Mouse (Mus musculus): Measurements from ENCODE around the gene Bcam. TPM values are rescaled to one million over a fixed set of nuclear protein-coding genes. Genes with fewer than 3 reads are reported as not detected.
A peak's percentile ranks its signal among the peaks of the same experiment; 100 is the strongest.

Gene Bcam
- polyA plus RNA-seq, 1 experiment: 20.3 TPM

DNA sequence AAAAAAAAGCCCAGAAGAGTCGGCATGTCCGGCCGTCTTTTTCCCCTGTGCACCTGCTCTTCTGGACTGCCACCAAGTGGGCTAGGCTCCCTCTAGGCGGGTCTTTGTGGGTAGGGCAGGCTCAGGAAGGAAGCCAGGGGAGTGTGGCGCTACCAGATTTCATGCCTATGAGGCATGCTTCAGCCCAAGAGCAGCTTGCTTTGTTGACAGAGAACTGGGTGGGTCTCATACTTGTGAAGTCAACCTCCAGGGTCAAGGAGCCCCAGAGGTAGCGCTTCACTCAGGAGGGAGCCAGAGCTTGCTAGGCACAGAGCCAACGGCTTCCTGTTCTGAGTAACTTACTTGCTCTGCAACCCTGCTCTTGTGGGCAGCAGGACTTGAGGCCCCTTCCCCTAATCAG is 17.2 kb downstream of the Bcam start:
- H3K4me3 ChIP-seq (ENCODE audit: low read depth, low read length): no peak overlapping the region
- H3K27ac ChIP-seq (ENCODE audit: insufficient read depth, low read depth, low read length): no peak overlapping the region; the same call in 1 of the 2 replicates
- WGBS: 17% methylated on average over 7 of the region's 7 CpGs
- TF ChIP-seq CTCF (IDR thresholded peaks at IDR 0.05; ENCODE audit: extremely low read depth, insufficient read length, insufficient replicate concordance, low read depth, low read length) (no peak), POLR2A (IDR thresholded peaks at IDR 0.05; ENCODE audit: low read depth, low read length) (no peak)
- H3K36me3 ChIP-seq (ENCODE audit: control insufficient read depth, insufficient read depth, low read length): no peaks in the 10 kb centered on the region
- no peaks in the 10 kb centered on the region for H3K27me3 ChIP-seq (ENCODE audit: control insufficient read depth, insufficient read depth, low read length)
- H3K4me1 ChIP-seq (ENCODE audit: control insufficient read depth, insufficient read depth, insufficient read length, low read length): peaks cover 20% of the 10 kb centered on the region

DNA sequence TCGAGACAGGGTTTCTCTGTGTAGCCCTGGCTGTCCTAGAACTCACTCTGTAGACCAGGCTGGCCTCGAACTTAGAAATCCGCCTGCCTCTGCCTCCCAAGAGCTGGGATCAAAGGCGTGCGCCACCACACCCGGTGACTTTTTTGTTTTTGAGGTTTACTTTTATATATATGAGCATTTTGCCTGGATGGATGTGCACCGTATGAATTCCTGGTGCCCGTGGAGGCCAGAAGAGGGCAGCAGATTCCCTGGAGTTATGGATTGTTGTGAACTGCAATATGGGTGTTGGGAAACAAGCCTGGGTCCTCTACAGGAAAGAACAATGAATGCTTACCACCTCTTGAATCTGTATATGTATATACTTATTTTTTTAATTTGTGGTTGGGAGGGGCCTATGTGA is 18.2 kb downstream of the Bcam start:
- Histone ChIP-seq H3K4me3 (ENCODE audit: low read depth, low read length) (no peak overlapping the region), H3K4me1 (ENCODE audit: control insufficient read depth, insufficient read depth, insufficient read length, low read length) (peaks cover 14% of the 10 kb centered on the region), H3K27me3 (ENCODE audit: control insufficient read depth, insufficient read depth, low read length) (no peaks in the 10 kb centered on the region), H3K27ac (ENCODE audit: insufficient read depth, low read depth, low read length) (no peak overlapping the region), H3K36me3 (ENCODE audit: control insufficient read depth, insufficient read depth, low read length) (no peaks in the 10 kb centered on the region)
- TF ChIP-seq POLR2A (IDR thresholded peaks at IDR 0.05; ENCODE audit: low read depth, low read length) (no peak), CTCF (IDR thresholded peaks at IDR 0.05; ENCODE audit: extremely low read depth, insufficient read length, insufficient replicate concordance, low read depth, low read length) (peak; percentile 57; the same call in 1 of the 2 replicates)
- 81% methylated on average over 8 of the region's 8 CpGs for WGBS

DNA sequence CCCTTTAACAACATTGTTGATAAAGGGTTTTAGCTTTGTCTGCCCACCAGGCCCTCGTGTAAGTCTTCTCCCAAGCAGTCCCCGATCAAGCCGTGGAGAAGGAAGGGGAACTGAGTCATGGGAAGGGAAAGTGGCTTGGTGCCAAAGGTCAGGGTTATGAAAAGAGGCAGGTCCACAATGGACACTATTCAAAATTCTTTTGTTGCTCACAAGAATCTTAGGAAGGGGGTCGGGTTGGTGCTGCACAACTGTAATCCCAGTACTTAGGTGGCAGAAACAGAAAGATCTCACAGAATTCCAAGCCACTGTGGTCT is 19.8 kb downstream of the Bcam start:
- H3K27me3 ChIP-seq (ENCODE audit: control insufficient read depth, insufficient read depth, low read length): no peaks in the 10 kb centered on the region
- H3K4me3 ChIP-seq (ENCODE audit: low read depth, low read length): no peak overlapping the region
- H3K4me1 ChIP-seq (ENCODE audit: control insufficient read depth, insufficient read depth, insufficient read length, low read length): peaks cover 16% of the 10 kb centered on the region
- 14% methylated on average over 4 of the region's 4 CpGs for WGBS
- H3K36me3 ChIP-seq (ENCODE audit: control insufficient read depth, insufficient read depth, low read length): no peaks in the 10 kb centered on the region
- H3K27ac ChIP-seq (ENCODE audit: insufficient read depth, low read depth, low read length): no peak overlapping the region; the same call in 1 of the 2 replicates
- TF ChIP-seq POLR2A (IDR thresholded peaks at IDR 0.05; ENCODE audit: low read depth, low read length) (no peak), CTCF (IDR thresholded peaks at IDR 0.05; ENCODE audit: extremely low read depth, insufficient read length, insufficient replicate concordance, low read depth, low read length) (no peak)

DNA sequence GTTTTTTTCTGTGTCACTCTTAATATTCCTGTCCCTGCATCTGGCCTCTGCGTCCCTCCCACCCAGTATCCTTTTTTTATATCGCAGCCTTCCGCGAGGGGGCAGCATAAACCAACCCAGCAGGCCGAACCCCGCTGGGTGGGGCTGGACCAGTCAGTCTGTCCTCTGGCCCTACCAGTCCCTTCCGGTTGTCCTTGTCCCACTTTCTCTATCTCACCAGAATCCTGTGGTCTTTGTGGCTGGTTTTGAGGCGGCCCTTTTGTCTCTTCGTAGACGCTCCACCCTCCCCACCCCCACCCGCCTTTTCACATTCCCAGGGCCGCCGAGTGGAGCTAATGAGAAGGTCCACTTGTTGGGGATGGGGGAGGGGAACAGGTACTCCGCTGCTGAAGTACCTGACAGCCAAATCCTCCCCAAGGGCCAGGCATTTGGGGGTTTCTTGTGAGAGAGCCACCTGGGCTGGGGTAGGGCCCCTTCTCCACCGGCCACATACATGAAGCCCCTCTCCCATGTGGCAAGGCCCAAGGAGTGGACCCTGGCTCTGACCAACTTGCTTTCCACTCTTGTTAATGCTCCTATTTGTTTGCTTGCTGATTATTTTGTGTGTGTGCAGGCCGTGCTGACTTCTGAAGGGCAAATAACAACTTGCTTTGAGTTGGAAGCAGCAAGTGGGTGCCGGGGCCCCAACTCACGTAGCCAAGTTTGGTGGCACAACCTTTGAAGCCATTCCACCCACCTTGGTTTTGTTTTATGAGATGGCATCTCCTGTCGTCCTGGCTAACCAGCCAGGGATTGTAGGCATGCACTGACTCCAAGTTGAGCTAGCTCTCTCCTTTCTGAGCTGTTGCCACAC is 20.4 kb downstream of the Bcam start, which contains the start of gene Nectin2:
TSS of gene Nectin2 (minus strand) at position 267 of the 853 bp plus-strand sequence.
- Histone ChIP-seq H3K27me3 (ENCODE audit: control insufficient read depth, insufficient read depth, low read length) (no peaks in the 10 kb centered on the region), H3K36me3 (ENCODE audit: control insufficient read depth, insufficient read depth, low read length) (no peaks in the 10 kb centered on the region), H3K4me1 (ENCODE audit: control insufficient read depth, insufficient read depth, insufficient read length, low read length) (peaks cover 19% of the 10 kb centered on the region), H3K27ac (ENCODE audit: insufficient read depth, low read depth, low read length) (peak within 1 kb of the TSS; percentile 98), H3K4me3 (ENCODE audit: low read depth, low read length) (peak within 1 kb of the TSS; percentile 92)
- TF ChIP-seq POLR2A (IDR thresholded peaks at IDR 0.05; ENCODE audit: low read depth, low read length) (peak; percentile 59; the same call in 1 of the 2 replicates), CTCF (IDR thresholded peaks at IDR 0.05; ENCODE audit: extremely low read depth, insufficient read length, insufficient replicate concordance, low read depth, low read length) (peak; percentile 92)
- WGBS: 12% methylated on average over 19 of the region's 19 CpGs

DNA sequence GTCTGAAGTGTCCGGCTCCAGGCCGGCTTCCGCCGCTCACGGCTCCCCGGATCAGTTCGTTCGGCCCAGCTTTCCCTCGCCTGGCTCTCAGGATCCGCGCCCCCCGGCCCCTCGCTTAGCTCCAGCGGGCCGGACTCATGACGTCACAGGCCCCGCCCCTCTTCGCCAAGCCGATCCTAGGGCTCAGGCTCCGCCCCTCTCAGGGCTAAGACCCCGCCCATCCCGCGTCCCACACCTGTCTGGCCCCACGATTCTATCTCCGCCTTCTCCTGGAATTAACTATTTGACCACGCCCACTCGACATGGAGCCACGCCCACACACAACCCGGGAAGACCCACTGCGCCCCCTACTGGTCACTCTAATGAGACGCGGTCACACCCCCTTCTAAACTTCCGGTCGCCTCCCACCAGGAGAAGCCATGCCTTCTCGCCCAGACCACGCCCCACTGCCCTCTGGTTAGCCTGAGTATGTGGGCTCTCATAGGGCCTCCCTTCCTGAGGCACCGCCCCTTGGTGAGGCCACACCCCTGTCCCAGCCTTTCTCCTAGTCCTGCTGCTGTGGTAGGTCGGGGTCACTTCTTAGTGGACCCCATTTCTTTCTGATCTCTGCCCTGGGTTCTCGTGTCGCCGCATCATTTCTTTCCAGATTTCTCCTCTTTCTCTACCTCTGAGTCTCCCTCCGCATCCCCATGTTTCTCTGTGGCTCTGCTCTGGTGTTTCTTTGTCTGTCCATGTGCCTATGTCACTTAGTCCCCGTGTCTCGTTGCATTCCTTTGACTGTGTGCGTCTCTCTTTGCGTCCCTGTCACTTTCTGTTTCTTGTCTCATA is 21.2 kb downstream of the Bcam start:
- peaks cover 21% of the 10 kb centered on the region for H3K4me1 ChIP-seq (ENCODE audit: control insufficient read depth, insufficient read depth, insufficient read length, low read length)
- peak overlapping the region; percentile 92 for H3K4me3 ChIP-seq (ENCODE audit: low read depth, low read length)
- no peaks in the 10 kb centered on the region for H3K27me3 ChIP-seq (ENCODE audit: control insufficient read depth, insufficient read depth, low read length)
- WGBS: under 1% methylated on average over 46 of the region's 46 CpGs
- peak; percentile 85 for TF ChIP-seq CTCF (IDR thresholded peaks at IDR 0.05; ENCODE audit: extremely low read depth, insufficient read length, insufficient replicate concordance, low read depth, low read length)
- TF ChIP-seq POLR2A (IDR thresholded peaks at IDR 0.05; ENCODE audit: low read depth, low read length): no peak; the same call in 1 of the 2 replicates
- peak overlapping the region; percentile 98 for H3K27ac ChIP-seq (ENCODE audit: insufficient read depth, low read depth, low read length)
- H3K36me3 ChIP-seq (ENCODE audit: control insufficient read depth, insufficient read depth, low read length): no peaks in the 10 kb centered on the region

DNA sequence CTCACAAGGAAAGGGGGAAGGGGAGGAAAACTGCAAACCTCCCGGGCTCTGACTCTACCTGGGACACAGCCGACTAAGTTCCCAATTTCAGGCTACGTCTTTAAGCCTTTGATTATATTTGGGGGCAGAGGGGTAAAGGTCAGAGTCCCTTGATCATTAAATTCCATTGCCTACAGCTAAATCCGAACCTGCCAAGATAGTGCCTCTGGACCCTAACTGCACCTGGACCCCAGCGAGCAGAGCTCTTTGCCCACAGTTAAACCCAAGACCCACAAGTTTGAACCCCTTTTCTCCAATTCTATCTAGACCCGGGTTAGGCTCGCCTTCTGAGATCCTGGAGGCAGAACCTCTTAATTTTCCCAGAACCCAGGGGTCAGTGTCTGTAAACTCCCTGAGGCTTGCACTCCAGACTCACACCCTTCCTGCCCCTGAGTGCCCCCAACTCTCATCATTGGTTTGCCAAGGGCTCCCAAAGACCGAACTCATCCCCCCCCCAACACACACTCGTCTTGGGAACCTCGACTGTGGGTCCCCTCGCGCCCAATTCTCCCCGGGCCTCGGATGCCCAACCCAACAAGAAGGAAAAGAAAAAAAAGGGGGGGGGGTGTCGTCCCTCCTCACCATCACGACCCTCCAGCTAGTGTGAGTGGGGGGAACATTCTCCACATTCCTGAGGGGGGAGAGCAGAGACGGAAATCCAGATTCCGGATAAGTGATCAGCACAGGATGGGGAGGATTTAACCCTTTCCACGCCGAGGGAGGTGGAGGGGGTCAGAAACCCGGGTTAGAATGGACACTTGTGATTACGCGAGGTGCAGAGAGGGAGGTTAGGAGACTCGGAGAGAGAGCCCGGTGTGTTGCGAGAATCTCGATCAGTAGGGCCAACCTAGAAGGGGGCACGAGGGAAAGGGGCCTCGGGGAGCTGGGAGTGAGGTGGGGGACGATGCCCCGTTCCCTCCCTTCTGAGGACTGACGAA is 22.3 kb downstream of the Bcam start:
- Histone ChIP-seq H3K36me3 (ENCODE audit: control insufficient read depth, insufficient read depth, low read length) (peaks cover 6% of the 10 kb centered on the region), H3K27me3 (ENCODE audit: control insufficient read depth, insufficient read depth, low read length) (no peaks in the 10 kb centered on the region), H3K27ac (ENCODE audit: insufficient read depth, low read depth, low read length) (peak overlapping the region; percentile 98), H3K4me3 (ENCODE audit: low read depth, low read length) (peak overlapping the region; percentile 92), H3K4me1 (ENCODE audit: control insufficient read depth, insufficient read depth, insufficient read length, low read length) (peaks cover 18% of the 10 kb centered on the region)
- TF ChIP-seq POLR2A (IDR thresholded peaks at IDR 0.05; ENCODE audit: low read depth, low read length) (peak; percentile 59; the same call in 1 of the 2 replicates), CTCF (IDR thresholded peaks at IDR 0.05; ENCODE audit: extremely low read depth, insufficient read length, insufficient replicate concordance, low read depth, low read length) (no peak)
- WGBS: 1% methylated on average over 32 of the region's 32 CpGs

All from small intestine, adult 2 months (tissue).